Mouse (Mus musculus) spleen, adult 2 months (tissue): ENCODE measurements around the gene Ubtd1.

Experiments used
- CTCF ChIP-seq: fragments of 200-500 bp; IDR thresholded peaks from 2 replicates; pipeline ENCODE4 v1.5.1; 2011; ENCODE audit warnings: mild to moderate bottlenecking, inconsistent platforms; ENCODE audit not compliant: insufficient read depth, insufficient read length, insufficient replicate concordance; ENCODE audit errors: extremely low read depth
- POLR2A ChIP-seq: fragments of 200-500 bp; IDR thresholded peaks from 2 replicates; pipeline ENCODE4 v1.6.1; 2011; ENCODE audit warnings: low read depth, low read length, inconsistent platforms

- no peak for TF ChIP-seq CTCF
- TF ChIP-seq POLR2A = no peak
Measured at GRCm38 (mm10) chr19:42001253-42001980, 19.9 kb downstream of the Ubtd1 start.
